Mouse (Mus musculus) gastrocnemius, postnatal 14 days (tissue): ENCODE data around the gene Mib2. TPM values are rescaled to one million over a fixed set of nuclear protein-coding genes. Genes with fewer than 3 reads are reported as not detected.

Experiments used
- DNase-seq: peaks from one replicate; pipeline ENCODE4 v3.0.0; 2021; ENCODE audit warnings: mixed read lengths
- intact Hi-C: fragments of 180-260 bp; cut with DNase I; formaldehyde crosslinking; loops from one replicate; pipeline ENCODE4 v1.15.1; 2025; ENCODE audit warnings: low total_unique reads
- total RNA-seq, 2 experiments: library from RNA; stranded (reverse); gene quantifications; 2 replicates each; pipeline ENCODE4 v1.2.3; 2021

Gene Mib2
- total RNA-seq, 2 experiments from 2014 or later: 11.3 to 13.3 TPM

- intact Hi-C loops: no loop called here
- no peak for DNase-seq
Measured at GRCm38 (mm10) chr4:155635766-155636499, 33.1 kb downstream of the Mib2 start.

GRCm38 (mm10) chr4:155630267-155630666, 38.7 kb downstream of the Mib2 start:
- intact Hi-C loops: no loop called here
- no peak for DNase-seq

GRCm38 (mm10) chr4:155624338-155625291, 44.4 kb downstream of the Mib2 start, which contains the start of gene Cdk11b:
Cdk11b (plus strand) TSS chr4:155624854.
- intact Hi-C loops: no loop called here
- peak; percentile 96 for DNase-seq

- DNase-seq: no peak
- intact Hi-C loops: no loop called here
Measured at GRCm38 (mm10) chr4:155618321-155618720, 50.7 kb downstream of the Mib2 start.

GRCm38 (mm10) chr4:155613264-155613663, 55.7 kb downstream of the Mib2 start:
- no peak for DNase-seq
- intact Hi-C loops: no loop called here

GRCm38 (mm10) chr4:155611860-155612259, 57.1 kb downstream of the Mib2 start:
- intact Hi-C loops: no loop called here
- no peak for DNase-seq

GRCm38 (mm10) chr4:155606825-155607224, 62.2 kb downstream of the Mib2 start:
- no peak for DNase-seq
- intact Hi-C loops: no loop called here

- DNase-seq: no peak
- intact Hi-C loops: no loop called here
Measured at GRCm38 (mm10) chr4:155605132-155605531, 63.9 kb downstream of the Mib2 start.

Other genes starting within 250 kb of the Mib2 start
- gene Tmem52, start 200.1 kb downstream of the Mib2 start, total RNA-seq: 100 to 1,000 TPM; 254 to 329 TPM
- 100 to 1,000 TPM; 104 to 119 TPM for gene Gnb1, start 177.8 kb downstream of the Mib2 start, total RNA-seq
- gene Nadk, start 106.8 kb downstream of the Mib2 start, total RNA-seq: 10 to 100 TPM; 14.5 to 19.6 TPM
- 1 to 10 TPM; 4.6 to 4.7 TPM for gene Slc35e2, start 67.8 kb downstream of the Mib2 start, total RNA-seq
- 10 to 100 TPM; 25.9 TPM for gene Cdk11b, start 44.3 kb downstream of the Mib2 start, total RNA-seq
- not detected for gene Gm10563, start 23.8 kb downstream of the Mib2 start, total RNA-seq
- gene Mmp23, start 15.8 kb downstream of the Mib2 start, total RNA-seq: 10 to 100 TPM in 1 of 2 experiments, 1 to 10 TPM in 1; 8.0 to 11.4 TPM
- 1 to 10 TPM; 2.8 to 3.9 TPM for gene Fndc10, start 25.1 kb upstream of the Mib2 start, total RNA-seq
- gene Ssu72, start 35.6 kb upstream of the Mib2 start, total RNA-seq: 10 to 100 TPM; 42.6 TPM
- under 1 TPM; 0.57 to 0.66 TPM for gene Tmem240, start 65.6 kb upstream of the Mib2 start, total RNA-seq
- 10 to 100 TPM; 23.9 to 26.1 TPM for gene Atad3a, start 91.9 kb upstream of the Mib2 start, total RNA-seq
- gene Vwa1, start 105.5 kb upstream of the Mib2 start, total RNA-seq: 10 to 100 TPM in 1 of 2 experiments, 1 to 10 TPM in 1; 9.0 to 13.8 TPM
- 1 to 10 TPM; 1.3 to 1.4 TPM for gene Tmem88b, start 116.7 kb upstream of the Mib2 start, total RNA-seq
- gene Ankrd65, start 121.2 kb upstream of the Mib2 start, total RNA-seq: not detected
- 10 to 100 TPM; 45.4 to 48.3 TPM for gene Mrpl20, start 133.7 kb upstream of the Mib2 start, total RNA-seq
- gene Ccnl2, start 143.3 kb upstream of the Mib2 start, total RNA-seq: 10 to 100 TPM; 20.6 to 29.0 TPM
- gene Aurkaip1, start 162.1 kb upstream of the Mib2 start, total RNA-seq: 10 to 100 TPM; 78.8 to 80.8 TPM
- gene Mxra8, start 170.5 kb upstream of the Mib2 start, total RNA-seq: 10 to 100 TPM; 75.4 to 79.4 TPM
- 10 to 100 TPM; 88.6 to 89.4 TPM for gene Dvl1, start 178.2 kb upstream of the Mib2 start, total RNA-seq
- gene Tas1r3, start 194.2 kb upstream of the Mib2 start, total RNA-seq: under 1 TPM; 0.10 to 0.13 TPM
- 10 to 100 TPM; 16.5 to 17.0 TPM for gene Cptp, start 200.2 kb upstream of the Mib2 start, total RNA-seq
- 10 to 100 TPM; 15.4 to 15.9 TPM for gene Ints11, start 200.3 kb upstream of the Mib2 start, total RNA-seq
- gene Pusl1, start 222.6 kb upstream of the Mib2 start, total RNA-seq: 10 to 100 TPM in 1 of 2 experiments, 1 to 10 TPM in 1; 9.2 to 13.1 TPM
- 10 to 100 TPM; 10.1 to 10.3 TPM for gene Acap3, start 222.6 kb upstream of the Mib2 start, total RNA-seq